Mouse (Mus musculus) forebrain, embryonic 15.5 days (tissue): ENCODE data around the gene Lzic. TPM values are rescaled to one million over a fixed set of nuclear protein-coding genes. Genes with fewer than 3 reads are reported as not detected.
"Not testable (repeated sequence)": the region's sequence is repeated elsewhere in the genome, so short reads cannot be mapped to it uniquely, and the experiment has no call there.

ENCODE experiments used
- ATAC-seq: fragments of 200-750 bp; cut with Nextera tagmentation; replicated peaks from 2 replicates; pipeline ENCODE4 v1.8.0; 2017; ENCODE audit warnings: mild to moderate bottlenecking, moderate TSS enrichment, moderate library complexity
- H3K27ac ChIP-seq: fragments of 300-500 bp; sonication (generic); replicated peaks from 2 replicates; pipeline ENCODE4 v1.5.1; 2015; ENCODE audit warnings: mild to moderate bottlenecking, inconsistent platforms
- H3K27me3 ChIP-seq: fragments of 300-500 bp; sonication (generic); 2 replicates; pipeline ENCODE4 v1.6.1; 2015; ENCODE audit warnings: inconsistent platforms
- H3K36me3 ChIP-seq: fragments of 300-500 bp; sonication (generic); 2 replicates; pipeline ENCODE4 v1.6.1; 2015; ENCODE audit warnings: mild to moderate bottlenecking, inconsistent platforms
- H3K4me1 ChIP-seq: fragments of 300-500 bp; sonication (generic); 2 replicates; pipeline ENCODE4 v1.6.1; 2015; ENCODE audit warnings: inconsistent platforms
- H3K4me2 ChIP-seq: fragments of 300-500 bp; sonication (generic); replicated peaks from 2 replicates; pipeline ENCODE4 v1.6.1; 2015; ENCODE audit warnings: mild to moderate bottlenecking, inconsistent platforms
- H3K4me3 ChIP-seq: fragments of 300-500 bp; sonication (generic); 2 replicates; pipeline ENCODE4 v1.5.1; 2015; ENCODE audit warnings: mild to moderate bottlenecking, inconsistent platforms
- H3K9ac ChIP-seq: fragments of 300-500 bp; sonication (generic); replicated peaks from 2 replicates; pipeline ENCODE4 v1.6.1; 2015; ENCODE audit warnings: mild to moderate bottlenecking, inconsistent platforms
- H3K9me3 ChIP-seq: fragments of 300-500 bp; sonication (generic); 2 replicates; pipeline ENCODE4 v1.6.1; 2016; ENCODE audit warnings: inconsistent platforms
- WGBS: fragments of 180-500 bp; shearing (Covaris S2); methylation state at CpG from one replicate; pipeline ENCODE4 v1.1.7; 2015; ENCODE audit warnings: mixed read lengths; 5-methylcytosine and 5-hydroxymethylcytosine counted together
- polyA plus RNA-seq: library from polyadenylated mRNA; unstranded; fragments of >200 nt; fragmentation: Nextera tagmentation; extraction: Ambion mirVana; gene quantifications from 2 replicates; pipeline ENCODE4 v1.2.1, GENCODE M21; 2015

The Lzic gene
- polyA plus RNA-seq: 47.9 and 51.0 TPM in 2 replicates

DNA sequence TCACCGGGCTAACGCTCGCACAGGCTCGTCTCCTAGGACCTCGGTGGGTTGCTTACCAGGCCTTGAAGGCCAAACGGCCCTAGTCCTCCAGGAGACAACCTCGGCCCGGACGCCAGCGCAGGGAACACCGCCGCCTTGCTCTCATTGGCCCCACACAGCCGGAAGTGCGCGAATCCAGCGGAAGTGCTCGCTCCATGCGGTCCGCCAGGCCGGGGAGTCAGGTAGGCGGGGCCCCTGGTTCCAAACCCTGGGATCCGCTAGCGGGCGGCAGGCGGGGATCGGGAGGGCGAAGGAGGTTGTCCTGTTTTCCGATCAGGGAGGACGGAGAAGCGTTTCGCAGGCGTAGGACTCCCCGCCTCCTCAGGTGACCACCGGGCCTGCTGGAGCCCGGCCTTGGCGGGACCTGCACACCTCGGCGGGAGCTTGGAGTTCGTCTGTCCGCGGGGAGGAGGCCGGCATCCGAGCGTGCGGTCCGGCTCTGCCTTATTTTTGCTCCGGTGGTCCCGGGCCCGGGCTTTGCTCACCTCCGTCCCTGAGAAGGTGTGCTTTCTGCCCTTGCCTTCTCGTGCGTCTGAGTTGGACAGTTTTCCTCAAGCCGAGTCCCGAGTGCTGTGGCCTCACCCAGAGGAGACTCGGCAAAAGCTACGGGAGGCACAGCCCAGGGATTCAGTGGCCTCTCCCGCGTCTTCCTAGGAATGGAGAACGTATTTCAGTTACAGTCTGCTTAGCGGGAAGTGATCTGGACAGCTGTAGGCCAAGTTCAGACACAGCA, at the start of gene Lzic, which contains the start of gene Nmnat1:
Lzic (plus strand) TSS at position 177 of the 772 bp plus-strand sequence.
Nmnat1 (minus strand) TSS at position 150 of the 772 bp plus-strand sequence.
- Histone ChIP-seq H3K4me2 (peak within 1 kb of the TSS; percentile 85), H3K27ac (peak within 1 kb of the TSS; percentile 70), H3K36me3 (peaks cover 31% of the 10 kb centered on the region), H3K9ac (peak within 1 kb of the TSS; percentile 69), H3K27me3 (no peaks in the 10 kb centered on the region), H3K4me1 (peaks cover 19% of the 10 kb centered on the region), H3K4me3 (peak within 1 kb of the TSS; percentile 82), H3K9me3 (no peaks in the 10 kb centered on the region)
- WGBS: under 1% methylated on average over 60 of the region's 60 CpGs
- ATAC-seq: peak; percentile 99

DNA sequence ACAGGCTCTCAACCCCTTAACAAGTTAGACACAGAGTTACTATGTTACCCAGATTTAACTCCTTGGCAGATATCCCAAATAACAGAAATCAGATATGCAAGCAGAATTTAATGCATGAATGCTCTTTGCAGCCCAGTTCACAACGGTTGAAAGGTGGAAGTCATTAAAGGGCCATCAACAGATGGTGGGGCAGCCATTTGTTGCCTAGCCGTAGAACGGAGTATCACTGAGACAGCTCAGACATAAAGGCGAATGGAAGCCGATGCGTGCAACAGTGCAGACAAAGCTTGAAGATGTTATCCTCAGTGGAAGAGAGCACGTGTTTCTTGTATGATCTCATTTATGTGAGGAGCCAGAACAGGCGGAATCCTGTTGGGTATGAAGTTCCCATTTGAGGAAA, 44.5 kb upstream of the Lzic start:
- Histone ChIP-seq H3K4me2 (no peak overlapping the region), H3K36me3 (no peaks in the 10 kb centered on the region), H3K4me1 (peaks cover 20% of the 10 kb centered on the region), H3K27me3 (no peaks in the 10 kb centered on the region), H3K9me3 (no peaks in the 10 kb centered on the region), H3K27ac (no peak overlapping the region), H3K9ac (no peak overlapping the region), H3K4me3 (no peak overlapping the region)
- no peak for ATAC-seq
- WGBS: 56% methylated on average over 8 of the region's 8 CpGs

DNA sequence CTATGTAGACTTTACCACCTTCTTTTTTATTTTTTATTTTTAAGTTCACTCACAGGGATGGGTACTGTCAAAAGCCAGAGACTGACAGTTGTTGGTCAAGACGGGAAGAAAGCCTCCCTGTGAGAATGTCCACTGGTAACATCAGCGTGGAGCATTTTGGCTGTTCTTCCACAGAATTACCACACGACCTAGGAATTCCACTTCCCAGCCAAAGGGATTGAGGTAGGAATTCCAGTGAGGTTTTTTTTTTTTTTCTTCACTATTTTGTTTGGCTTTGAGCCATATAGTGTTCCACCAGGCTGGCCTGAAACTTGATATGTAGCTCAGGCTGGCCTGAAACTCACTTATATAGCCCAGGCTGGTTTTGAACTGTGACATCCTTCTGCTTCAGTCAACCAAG, 42.6 kb upstream of the Lzic start:
- Histone ChIP-seq H3K27ac (no peak overlapping the region), H3K4me1 (peaks cover 27% of the 10 kb centered on the region), H3K27me3 (no peaks in the 10 kb centered on the region), H3K36me3 (no peaks in the 10 kb centered on the region), H3K4me2 (no peak overlapping the region), H3K9ac (no peak overlapping the region), H3K4me3 (no peak overlapping the region), H3K9me3 (no peaks in the 10 kb centered on the region)
- no peak for ATAC-seq
- 39% methylated on average over 3 of the region's 3 CpGs for WGBS

DNA sequence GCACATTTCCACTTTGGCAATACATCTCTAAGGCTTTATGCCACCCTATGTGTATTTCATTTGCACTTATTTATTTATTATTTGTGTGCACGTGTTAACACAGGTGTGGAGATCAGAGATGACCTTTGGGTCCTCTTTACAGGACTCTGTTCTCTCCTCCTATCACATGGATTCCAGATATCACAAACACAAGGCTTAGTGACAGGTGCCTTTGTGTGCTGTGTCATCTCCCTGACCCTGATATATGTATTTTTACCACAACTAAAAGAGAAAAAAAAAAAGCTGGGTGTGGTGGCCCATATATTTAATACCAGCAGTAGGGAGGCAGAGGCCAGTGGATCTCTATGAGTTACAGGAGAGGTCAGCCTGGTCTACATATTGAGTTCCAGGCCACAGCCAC, 40.6 kb upstream of the Lzic start:
- peak overlapping the region; percentile 97 for H3K27ac ChIP-seq
- peaks cover 27% of the 10 kb centered on the region for H3K4me1 ChIP-seq
- WGBS: 63% methylated on average over 1 of the region's 1 CpGs
- peak overlapping the region; percentile 83 for H3K4me2 ChIP-seq
- H3K9ac ChIP-seq: peak overlapping the region; percentile 80
- peak overlapping the region; percentile 45; the same call in 1 of the 2 replicates for H3K4me3 ChIP-seq
- H3K36me3 ChIP-seq: no peaks in the 10 kb centered on the region
- ATAC-seq: no peak
- no peaks in the 10 kb centered on the region for H3K27me3 ChIP-seq
- no peaks in the 10 kb centered on the region for H3K9me3 ChIP-seq

DNA sequence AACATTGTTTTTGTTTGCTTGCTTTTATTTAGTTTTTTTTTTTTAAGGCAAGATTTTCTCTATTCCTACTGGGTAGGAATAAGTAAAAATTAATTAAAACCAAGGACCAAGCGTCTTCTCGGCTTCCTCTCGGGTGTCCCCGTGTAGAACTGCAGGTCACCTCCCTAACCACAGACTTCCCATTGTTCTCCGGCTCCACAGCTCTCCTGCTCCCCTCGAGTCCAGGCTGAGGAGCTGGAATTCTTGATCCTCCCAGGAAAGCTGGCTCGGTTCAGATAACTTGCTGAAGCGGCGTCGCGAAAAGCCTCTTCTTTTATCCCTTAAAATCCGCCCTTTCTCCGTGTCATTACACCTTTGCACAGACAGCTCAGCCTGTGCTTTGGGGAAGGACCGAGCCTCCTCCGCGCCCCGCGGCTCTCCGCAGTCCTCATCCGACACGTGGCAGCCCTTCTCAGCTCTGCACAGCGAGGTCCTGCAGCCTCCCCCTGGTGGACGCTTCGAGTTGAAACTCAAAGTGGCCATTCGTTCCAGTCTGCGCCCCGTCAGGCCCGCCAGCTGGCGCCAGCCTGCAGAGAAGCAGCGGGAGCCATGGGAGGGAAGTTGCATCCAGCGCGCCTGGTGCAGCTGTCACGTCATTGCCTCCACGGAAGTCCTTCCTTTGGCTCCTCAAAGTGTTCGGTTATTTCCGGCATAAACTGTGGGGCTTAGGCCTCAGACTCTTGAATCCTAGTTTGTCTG, 39.9 kb upstream of the Lzic start:
- Histone ChIP-seq H3K27me3 (no peaks in the 10 kb centered on the region), H3K4me3 (peak overlapping the region; percentile 45), H3K27ac (peak overlapping the region; percentile 97), H3K9ac (peak overlapping the region; percentile 80), H3K36me3 (no peaks in the 10 kb centered on the region), H3K4me1 (peaks cover 27% of the 10 kb centered on the region), H3K9me3 (no peaks in the 10 kb centered on the region), H3K4me2 (peak overlapping the region; percentile 83)
- ATAC-seq: peak; percentile 98
- 0% methylated on average over 36 of the region's 36 CpGs for WGBS

DNA sequence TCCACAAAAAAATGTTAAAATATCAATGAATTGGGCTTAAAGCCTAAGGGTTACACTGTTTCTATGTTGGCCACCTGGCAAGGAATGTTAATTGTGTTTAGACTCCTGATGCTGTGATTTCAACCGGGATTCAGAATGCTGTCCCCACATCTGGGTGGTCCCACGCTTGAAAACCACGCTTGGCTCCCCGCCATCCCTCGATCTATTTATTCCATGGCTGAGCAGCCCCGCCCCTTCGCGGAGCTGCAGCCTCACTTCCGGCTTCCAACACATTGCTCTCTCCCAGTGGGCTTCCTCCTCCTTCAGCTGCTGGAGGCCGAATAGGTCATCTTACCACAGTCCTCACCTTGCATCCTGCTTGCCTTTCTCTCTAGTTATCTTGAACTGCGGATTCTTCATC, 39.2 kb upstream of the Lzic start:
- ATAC-seq: peak; percentile 44
- Histone ChIP-seq H3K27me3 (no peaks in the 10 kb centered on the region), H3K4me1 (peaks cover 22% of the 10 kb centered on the region), H3K9me3 (no peaks in the 10 kb centered on the region), H3K9ac (no peak overlapping the region), H3K36me3 (no peaks in the 10 kb centered on the region), H3K4me3 (peak overlapping the region; percentile 45), H3K27ac (peak overlapping the region; percentile 97), H3K4me2 (peak overlapping the region; percentile 83)
- under 1% methylated on average over 11 of the region's 11 CpGs for WGBS

DNA sequence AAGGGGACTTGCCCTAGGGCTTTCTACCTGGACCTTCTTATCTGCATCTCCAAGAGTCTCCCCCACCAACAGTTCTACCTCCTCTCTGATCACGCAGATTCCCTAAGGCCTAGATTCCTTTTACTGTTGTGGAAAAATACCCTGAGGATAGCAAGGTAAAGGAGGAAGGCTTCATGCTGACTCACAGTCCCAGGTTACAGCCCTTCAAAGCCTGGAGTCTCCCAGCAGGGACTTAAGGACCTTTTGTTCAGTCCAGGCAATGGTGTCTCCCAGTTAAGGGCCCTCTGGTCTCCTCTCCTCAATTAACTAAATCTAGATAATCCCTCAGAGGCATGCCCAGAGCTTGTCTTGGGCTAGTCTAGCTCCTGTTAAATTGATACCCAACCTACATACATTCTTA, 38.7 kb upstream of the Lzic start:
- WGBS: 13% methylated on average over 1 of the region's 1 CpGs
- Histone ChIP-seq H3K27me3 (no peaks in the 10 kb centered on the region), H3K27ac (peak overlapping the region; percentile 97), H3K4me3 (peak overlapping the region; percentile 45), H3K9ac (no peak overlapping the region), H3K36me3 (no peaks in the 10 kb centered on the region), H3K4me2 (peak overlapping the region; percentile 83), H3K9me3 (no peaks in the 10 kb centered on the region), H3K4me1 (peaks cover 22% of the 10 kb centered on the region)
- no peak for ATAC-seq

DNA sequence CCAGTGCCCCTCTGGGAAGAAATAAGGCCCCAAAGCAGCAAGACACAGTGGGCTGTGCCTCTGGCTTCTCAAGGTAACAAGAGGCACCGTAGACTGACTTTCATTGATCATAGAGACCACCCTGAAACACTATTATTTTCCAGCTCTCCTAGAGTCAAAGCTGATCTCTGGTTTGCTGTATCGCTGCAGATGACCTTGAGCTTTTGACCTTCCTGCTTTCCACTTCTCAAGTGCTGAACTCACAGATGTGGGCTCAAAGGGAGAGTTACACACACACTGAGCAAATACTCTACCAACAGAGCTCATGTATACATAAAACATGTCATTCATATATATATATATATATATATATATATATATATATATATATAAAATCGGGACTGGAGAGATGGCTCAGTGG, 34.4 kb upstream of the Lzic start:
- H3K4me3 ChIP-seq: no peak overlapping the region
- H3K9me3 ChIP-seq: no peaks in the 10 kb centered on the region
- ATAC-seq: no peak
- peaks cover 7% of the 10 kb centered on the region for H3K4me1 ChIP-seq
- H3K27ac ChIP-seq: no peak overlapping the region
- WGBS: 88% methylated on average over 3 of the region's 3 CpGs
- no peaks in the 10 kb centered on the region for H3K27me3 ChIP-seq
- H3K4me2 ChIP-seq: no peak overlapping the region
- no peaks in the 10 kb centered on the region for H3K36me3 ChIP-seq
- no peak overlapping the region for H3K9ac ChIP-seq

DNA sequence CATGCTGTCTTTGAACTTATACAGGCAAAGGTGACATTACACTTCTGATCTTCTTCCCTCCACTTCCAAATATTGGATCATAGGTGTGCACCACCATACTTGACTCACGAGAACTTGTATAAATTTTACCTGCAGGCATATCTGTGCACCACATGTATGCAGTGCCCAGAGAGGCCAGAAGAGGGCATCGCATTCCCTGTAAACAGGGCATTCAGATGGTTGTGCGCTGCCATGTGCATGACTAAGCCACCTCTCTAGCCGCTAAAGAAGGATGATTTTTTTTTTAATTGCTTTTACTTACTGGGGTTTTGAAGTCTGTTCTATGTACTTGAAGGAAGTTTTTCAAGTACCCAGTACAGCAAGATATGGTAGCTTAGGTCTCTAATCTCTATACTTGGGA, 31.4 kb upstream of the Lzic start:
- Histone ChIP-seq H3K9ac (no peak overlapping the region), H3K9me3 (no peaks in the 10 kb centered on the region), H3K27ac (no peak overlapping the region), H3K36me3 (no peaks in the 10 kb centered on the region), H3K4me3 (no peak overlapping the region), H3K27me3 (no peaks in the 10 kb centered on the region), H3K4me1 (no peaks in the 10 kb centered on the region), H3K4me2 (no peak overlapping the region)
- ATAC-seq: no peak
- 87% methylated on average over 4 of the region's 4 CpGs for WGBS

DNA sequence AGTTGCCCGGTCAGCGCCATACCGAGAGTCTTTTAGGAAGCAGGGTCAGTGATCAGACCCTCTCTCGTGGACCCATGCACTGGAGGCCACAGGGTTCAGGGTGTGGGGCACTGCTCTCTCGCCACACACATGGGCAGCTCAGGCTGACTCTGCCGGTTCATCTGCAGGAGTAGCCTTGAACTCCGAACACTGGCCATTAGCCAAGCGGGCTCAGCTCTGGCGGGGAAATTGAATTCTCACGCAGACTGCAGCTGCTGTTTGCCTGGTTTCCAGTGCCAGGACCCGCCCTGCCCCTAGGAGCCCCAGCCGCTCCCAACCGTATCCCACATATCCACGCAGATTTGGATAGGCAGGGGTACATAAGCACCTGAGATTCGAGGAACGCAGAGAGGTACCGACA, 30.8 kb upstream of the Lzic start:
- 84% methylated on average over 17 of the region's 17 CpGs for WGBS
- H3K27ac ChIP-seq: no peak overlapping the region

DNA sequence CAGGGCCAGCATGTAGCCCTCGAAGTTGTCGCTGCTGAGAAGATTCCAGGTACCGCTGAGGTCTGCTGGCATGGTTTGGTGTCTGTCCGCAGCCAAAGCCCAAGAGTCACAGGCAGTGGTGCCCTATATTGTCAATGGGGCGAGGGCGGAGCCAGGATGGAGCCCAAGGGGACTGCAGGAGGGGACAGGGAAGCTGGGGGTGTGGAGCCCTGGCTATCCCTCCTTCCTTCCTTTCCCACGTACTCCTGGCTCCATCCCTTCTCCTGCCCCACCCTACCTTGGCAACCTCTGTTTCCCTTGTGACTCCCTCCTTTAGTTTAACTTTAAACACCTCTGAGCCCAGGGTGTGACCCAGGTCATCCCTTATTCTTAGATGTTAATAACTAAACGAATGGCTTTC, 30.1 kb upstream of the Lzic start, which contains the start of gene Rbp7:
Rbp7 (minus strand) TSS at position 100 of the 400 bp plus-strand sequence.
- no peaks in the 10 kb centered on the region for H3K36me3 ChIP-seq
- H3K4me1 ChIP-seq: no peaks in the 10 kb centered on the region
- ATAC-seq: no peak
- no peak within 1 kb of the TSS for H3K4me2 ChIP-seq
- no peak within 1 kb of the TSS for H3K4me3 ChIP-seq
- H3K9me3 ChIP-seq: no peaks in the 10 kb centered on the region
- H3K27me3 ChIP-seq: no peaks in the 10 kb centered on the region
- no peak within 1 kb of the TSS for H3K9ac ChIP-seq
- H3K27ac ChIP-seq: no peak within 1 kb of the TSS
- 70% methylated on average over 8 of the region's 8 CpGs for WGBS

More for the DNA sequence above, 30.8 kb upstream of the Lzic start:
- no peak overlapping the region for H3K9ac ChIP-seq
- H3K9me3 ChIP-seq: no peaks in the 10 kb centered on the region
- ATAC-seq: no peak
- H3K27me3 ChIP-seq: no peaks in the 10 kb centered on the region
- H3K36me3 ChIP-seq: no peaks in the 10 kb centered on the region
- H3K4me2 ChIP-seq: no peak overlapping the region
- no peak overlapping the region for H3K4me3 ChIP-seq
- H3K4me1 ChIP-seq: no peaks in the 10 kb centered on the region

DNA sequence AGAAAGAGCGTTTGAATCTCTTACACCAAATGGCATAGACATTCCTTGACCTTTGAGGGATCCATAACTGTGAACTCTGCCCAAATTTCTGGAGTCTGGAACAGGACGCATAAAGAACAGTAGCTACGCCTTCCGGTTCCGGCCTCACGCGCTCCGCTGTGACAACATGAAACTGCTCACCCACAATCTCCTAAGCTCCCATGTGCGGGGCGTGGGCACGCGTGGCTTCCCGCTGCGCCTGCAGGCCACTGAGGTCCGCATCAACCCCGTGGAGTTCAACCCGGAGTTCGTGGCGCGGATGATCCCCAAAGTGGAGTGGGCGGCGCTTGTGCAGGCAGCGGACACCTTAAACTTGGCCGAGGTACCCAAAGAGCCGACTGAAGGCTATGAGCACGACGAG, 27.9 kb upstream of the Lzic start:
- H3K27me3 ChIP-seq, H3K4me3 ChIP-seq, H3K9ac ChIP-seq, H3K4me2 ChIP-seq, H3K9me3 ChIP-seq, H3K27ac ChIP-seq, H3K4me1 ChIP-seq, H3K36me3 ChIP-seq, ATAC-seq: not testable (repeated sequence)
- 89% methylated on average over 27 of the region's 27 CpGs for WGBS
